Mouse (Mus musculus): ENCODE data around the gene Csrp1.

Gene Csrp1

DNA sequence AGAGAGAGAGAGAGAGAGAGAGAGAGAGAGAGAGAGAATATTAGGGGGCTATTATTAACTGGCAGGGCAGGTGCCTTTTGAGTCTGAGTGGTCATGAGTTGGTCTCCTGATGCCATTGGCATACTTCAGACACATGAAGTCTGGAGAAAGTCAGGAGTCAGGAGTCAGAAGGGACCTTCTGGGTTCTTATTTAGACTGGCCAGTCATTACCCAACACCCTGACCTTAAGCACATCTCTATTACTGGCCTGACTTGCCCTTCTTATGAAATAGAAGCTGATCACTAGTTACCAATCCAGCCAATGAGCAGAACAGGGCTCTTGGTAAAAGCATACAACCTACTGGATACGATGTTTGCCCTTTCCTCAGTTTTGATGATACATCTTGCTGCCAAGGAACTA is 57.2 kb downstream of the Csrp1 start:
- no peak for DNase-seq

DNA sequence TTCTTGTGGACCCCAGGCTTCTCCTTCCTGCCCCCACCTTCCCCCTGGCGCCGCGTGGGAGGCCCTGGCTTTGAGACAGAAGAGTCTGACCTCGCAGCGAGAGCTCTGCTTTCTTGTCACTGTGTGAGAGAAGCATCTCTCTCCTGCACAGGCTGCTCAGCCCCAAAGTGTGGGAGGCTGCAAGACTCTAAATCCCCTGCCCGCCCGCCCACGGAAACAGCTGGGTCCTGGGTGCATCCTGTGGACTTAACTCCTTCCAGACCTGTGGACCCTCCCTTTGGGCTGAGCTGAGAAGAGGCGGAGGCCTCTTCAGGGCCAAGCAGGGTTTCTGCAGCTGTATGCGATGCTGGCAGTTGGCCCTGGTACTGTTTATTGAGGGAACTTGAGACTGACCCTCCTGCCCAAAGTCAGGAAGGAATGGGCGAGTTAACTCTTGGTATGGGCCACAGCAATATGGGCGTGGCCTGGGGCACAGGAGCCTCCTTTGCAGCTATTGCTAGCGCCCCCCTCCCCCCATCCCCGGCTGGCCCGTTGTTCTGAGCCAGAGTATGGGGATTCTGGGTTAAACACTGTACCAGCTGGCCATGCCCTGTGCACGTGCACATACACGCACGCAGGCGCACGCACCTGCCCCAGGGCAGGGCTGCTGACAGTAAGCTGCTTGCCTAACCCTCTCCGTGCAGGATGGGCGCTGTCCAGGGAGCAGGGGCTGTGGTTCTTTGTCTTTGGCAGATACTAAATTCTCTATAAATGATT is 59.1 kb downstream of the Csrp1 start, which contains the start of gene Tnni1:
TSS of gene Tnni1 (plus strand) at position 655 of the 756 bp plus-strand sequence.
- no peak for DNase-seq

DNA sequence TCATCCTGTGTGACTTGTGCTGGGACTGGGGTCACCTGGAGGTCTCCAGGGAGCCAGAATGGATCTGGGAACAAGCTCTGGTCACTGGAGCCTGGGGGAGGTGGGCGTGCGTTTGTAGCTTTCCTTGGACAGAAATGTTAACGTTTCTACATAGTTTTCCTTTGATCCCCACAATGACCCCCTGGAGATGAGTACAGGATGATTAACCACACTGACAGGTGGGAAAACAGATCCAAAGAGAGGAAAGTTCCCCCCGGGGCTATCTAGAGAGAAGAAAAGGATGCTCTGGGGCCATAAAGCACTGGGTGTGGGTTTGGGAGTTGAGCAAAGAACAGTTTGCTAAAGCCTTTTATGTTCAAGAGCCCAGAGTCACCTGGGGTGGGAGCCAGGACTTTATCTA is 60.8 kb downstream of the Csrp1 start:
- DNase-seq = no peak

DNA sequence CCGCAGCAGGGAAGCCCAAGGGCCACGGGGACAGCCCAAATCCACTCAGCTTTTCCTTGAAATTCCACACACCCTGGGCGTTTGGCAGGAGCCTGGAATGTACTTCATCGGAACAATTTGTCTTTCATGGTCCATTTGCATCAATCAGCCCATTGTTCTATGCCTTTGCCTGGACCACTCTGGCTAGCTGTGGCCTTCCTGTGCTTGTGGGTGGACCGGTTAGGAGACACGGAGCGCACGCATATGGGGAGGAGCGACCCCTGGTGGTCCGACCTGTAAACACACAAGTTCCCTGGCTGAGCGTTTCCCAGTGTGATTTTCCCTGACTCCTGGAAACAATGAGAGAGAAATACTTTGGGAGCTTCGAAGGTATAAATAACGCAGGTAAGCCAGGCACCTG is 61.4 kb downstream of the Csrp1 start:
- peak; percentile 85 for DNase-seq

DNA sequence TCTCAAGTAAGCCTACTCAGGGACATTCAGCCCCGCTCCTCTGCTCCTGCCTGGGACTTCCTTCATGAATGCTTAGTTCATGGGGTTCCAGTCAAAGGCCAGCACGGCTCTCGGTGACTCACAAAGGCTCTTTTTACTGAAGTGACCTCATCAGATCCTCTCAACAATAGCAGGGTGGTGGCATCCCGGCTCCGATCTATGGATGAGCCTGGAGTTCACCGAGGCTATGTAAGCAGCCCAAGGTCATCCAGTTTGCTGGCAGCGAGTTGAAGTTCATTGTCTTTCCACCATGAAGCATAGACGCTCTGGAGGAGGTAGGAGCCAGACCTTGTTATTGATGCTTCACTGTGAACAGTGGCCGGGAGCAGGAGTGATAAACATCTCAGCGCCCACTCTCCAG is 63.0 kb downstream of the Csrp1 start:
- peak; percentile 80 for DNase-seq

DNA sequence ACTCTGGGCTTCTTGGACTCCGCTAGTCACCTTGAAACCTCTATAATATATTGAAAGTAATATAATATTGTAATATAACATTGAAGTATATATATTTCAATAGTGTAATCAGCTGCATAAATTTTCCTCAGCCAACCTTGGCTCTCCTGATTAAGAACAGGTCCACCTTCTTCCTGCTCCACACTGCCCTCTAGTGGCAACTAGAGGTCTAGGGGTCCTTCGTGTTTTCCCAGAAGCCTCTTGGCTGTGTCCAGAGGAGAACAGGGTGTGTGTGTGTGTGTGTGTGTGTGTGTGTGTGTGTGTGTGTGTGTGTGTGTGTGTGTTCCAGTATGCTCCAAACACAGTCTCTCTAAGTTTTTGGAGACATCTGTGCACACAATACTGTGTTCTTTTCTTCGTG is 67.9 kb downstream of the Csrp1 start:
- peak; percentile 36 for DNase-seq

DNA sequence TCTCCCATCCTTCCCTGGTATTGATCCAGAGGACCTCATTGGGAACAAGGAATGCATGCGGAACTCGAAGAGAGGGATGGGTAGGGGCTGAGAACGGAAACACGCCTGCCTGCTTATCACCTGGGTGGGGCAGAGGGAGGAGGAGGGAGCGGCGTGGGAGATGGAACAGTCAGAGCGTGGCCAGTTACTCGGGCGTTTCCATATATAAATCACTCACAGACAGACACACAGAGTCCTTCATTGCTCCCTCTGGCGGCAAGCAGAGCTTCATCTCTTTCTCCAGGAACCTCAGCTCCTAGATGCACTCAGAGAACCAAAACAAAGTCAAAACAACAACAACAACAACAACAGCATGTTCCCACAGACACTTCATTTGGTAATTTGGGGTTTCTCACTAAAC is 68.8 kb downstream of the Csrp1 start:
- no peak for DNase-seq

DNA sequence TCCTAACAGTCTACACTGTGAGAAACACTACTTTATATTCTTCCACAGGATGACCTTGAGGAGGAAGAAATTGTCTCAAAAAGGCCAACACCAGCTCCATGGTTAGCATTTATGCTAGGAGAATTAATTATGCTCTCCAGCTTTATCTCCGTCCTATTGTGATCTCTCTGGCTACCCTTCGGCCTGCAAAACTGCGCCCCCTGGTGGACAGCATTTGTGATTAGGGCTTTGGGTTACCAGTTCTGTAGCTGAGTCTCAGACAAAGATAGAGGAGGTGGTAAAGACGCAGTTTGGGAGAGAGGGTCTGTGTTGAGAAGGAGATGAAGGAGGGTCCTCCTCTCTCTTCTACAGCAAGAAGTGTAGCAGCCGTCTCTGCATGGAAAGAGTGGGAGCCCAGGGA is 70.0 kb downstream of the Csrp1 start:
- no peak for DNase-seq

DNA sequence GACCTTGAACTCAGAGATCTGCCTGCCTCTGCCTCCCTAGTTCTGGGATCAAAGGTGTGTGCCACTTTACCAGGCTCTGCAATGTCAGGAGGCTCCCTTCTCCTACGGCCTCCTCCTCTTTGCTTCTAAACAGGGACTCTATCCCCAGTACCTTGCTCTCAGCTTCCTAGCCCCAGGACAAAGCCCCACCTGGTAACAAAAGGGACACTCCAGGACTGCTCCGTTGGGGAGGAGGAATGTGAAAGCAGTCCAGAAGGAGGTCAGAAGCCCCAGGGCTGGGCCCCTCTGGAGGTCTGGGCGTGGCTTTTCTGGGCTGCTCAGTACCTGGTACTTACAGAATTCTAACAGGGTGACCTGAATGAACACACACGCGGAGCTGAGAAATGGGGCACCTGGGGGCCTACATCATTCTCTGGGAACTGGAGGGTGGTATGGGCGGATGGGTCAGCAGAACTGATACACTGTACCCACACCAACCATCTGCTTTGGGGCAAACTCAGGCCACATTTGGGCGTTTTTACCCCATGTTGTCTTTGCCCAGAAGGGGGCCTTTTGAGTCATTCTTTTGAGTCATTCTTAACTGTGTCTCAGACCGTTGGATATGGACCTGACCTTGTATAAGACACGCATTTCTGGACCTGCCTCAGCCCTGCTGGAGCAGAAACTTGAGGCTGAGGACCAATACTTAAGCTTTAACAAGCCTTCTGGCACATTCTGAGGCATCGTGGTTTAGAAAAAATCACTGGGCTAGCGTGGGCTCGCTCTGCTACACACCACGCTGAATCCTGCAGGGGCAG is 72.5 kb downstream of the Csrp1 start:
- no peak for DNase-seq

DNA sequence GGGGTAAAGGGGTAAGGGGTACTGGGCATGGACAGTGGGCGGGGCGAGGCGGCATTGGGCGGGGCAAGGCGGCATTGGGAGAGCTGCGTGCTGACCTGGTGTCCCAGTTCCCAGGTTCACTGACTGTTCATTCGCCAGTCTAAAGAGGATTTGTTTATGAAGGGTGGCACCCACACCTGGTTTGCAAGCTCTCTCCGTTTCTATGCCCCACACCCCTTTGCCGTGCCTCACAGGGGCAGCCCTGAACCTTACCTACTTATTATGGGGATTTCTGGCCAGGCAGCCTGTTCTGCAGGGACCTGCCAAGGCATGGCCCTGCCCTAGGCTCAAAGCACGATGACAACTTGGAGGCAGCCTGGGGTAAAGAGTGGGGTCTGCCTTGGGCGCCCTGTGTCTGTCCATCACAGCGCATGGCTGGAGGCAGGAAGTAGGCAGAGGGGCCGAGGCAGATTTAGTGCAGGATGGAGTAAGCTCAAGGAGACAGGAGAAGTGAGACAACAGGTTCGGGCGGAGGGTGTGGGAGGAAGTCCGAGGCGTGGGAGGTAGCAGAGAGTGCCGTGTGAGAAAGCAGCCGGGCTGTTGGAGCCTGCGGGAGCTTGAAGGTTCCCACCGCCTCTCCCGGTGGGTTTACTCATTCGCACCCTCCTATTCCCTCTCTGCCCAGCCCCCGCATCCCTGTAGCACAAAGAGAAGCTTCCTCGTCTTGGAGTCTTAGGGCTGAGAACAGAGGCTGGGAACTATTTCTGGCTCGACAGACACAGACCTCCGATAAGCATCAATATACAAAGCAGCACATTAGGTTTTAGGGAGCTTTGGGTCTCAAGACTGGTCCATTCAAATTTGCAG is 73.7 kb downstream of the Csrp1 start:
- peak; percentile 28 for DNase-seq

DNA sequence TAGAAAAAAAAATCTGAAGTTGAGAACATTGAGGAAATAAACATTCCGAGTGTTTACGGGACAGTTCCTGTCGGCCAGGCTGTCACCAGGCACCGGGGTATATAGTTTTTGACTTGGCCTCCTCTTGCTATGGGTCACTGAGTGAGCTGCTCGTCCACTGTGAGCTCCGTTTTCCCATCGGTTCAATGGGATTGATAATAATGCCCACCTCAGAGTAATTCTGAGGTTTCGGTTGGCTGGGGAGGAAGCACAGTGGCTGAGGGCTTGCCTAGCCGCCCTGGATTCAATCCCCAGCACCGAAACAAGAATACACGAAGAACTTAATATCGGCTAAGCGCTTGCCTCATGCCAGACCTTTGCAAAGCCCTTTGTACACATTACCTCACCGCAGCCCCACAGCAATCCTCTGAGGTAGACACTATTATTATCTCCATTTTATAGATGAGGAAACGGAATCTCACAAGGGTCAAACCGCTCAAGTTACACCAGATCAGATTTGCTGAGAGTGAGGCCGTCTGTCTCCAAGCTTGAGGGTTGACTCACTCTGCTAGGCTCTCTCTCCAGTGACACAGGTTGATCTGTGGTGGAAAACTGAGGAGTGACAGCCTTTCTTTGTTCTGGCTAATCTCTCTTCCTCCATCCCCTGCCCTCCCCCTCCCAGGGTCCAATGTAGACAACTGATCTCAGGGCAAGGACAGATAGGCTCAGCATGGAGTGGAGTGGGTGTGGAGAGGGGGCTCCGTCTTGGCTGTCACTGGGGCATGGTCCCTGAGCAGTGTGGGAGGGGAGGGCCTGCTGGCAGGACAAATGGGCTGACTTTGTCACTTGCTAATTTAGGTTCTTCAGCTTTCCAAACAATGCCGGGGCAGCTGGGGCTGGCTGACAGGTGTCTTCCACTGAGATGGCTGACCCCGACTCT is 74.6 kb downstream of the Csrp1 start:
- no peak for DNase-seq

DNA sequence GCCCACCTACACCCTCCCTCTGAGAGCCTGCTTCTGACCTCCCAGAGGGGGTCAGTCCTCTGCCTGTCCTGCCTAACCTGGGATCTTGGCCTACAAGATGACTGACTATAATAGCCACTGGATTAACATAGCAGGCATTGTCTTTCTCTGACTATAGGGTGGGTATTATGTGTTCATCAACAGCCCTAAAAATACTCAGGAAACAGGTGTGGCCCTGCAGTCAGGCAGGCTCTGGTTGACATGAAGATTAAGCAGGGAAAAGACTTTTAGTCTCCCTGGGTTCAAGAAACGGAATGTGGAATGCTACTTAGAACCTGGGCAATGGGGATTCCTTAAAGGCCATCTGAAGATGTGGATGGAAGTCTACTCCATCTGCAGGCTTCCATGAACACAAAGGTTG is 78.6 kb downstream of the Csrp1 start:
- DNase-seq = no peak

DNA sequence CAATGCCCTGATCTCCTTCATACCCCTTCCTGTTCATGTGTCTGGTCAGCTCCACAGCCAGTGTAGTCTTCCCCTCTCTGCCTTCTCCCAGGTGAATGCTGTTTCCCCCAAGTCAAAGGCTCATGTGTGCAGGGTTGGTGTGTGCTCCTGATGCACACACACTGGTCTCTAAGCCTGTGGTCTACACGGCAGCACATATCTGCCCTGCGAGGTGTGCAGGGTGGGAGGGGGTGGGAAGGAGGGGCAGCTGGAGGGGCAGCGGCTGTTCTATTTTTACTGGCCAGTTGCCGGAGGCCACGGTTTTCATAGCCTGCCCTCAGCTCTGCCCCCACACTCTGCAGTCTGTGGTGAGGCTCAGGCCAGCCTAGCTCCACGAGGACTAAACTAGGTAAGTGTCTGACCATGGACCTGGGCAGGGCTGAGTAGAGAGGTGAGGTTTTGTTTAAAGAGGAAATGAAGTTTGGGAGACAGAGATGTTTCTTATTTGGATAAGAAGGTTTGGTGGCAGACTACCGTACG is 79.3 kb downstream of the Csrp1 start:
- no peak for DNase-seq

DNA sequence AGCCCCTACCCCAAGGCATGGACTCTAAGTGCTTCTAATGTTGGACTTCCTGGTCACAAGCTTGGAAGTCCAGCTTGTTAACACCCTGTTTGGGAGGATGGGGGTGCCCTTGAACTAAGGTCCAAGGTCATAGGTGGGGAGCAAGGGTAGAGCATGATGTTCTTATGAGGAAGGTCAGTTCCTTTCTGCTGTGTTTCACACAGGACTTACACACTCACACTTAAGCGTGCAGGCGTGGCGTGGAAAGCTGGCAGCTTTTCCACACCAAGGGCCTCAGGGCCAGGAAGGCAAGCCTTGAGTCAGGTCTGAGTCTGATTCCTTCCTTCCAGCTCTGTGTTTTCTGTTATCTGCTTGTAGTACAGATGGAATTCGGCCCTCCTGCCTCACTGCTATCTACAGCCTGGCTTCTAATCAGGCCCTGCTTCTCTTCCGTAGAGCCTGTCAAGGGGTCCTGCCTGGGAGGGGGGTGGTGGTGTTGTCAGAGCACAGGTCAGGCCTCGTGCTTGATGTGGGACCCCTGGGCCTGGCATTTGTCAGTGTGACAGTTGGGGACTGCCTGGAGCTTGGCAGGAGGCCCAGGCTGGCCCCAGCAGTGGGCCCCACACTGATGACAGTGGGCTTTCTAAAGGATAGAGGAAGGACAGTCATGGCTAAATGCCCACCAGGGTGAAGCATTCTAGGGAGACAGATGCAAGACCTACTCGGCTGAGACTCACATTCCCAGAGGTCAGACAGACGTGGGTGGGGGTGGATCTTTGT is 80.5 kb downstream of the Csrp1 start:
- no peak for DNase-seq

All from layer of hippocampus, adult 9-11 months (tissue).